In genomic region chr14:24617126-24617375, GRCm38 (mm10) we compare ENCODE assay signal across 14 mouse cellular contexts.
A peak's percentile ranks its signal among the peaks of the same experiment; 100 is the strongest.
DNase-seq lines count a peak whose midpoint lies in the region; ATAC-seq and TF ChIP-seq lines count a peak whose summit lies in the region.
"Had no signal": no experiment of that assay in that cellular context is flagged by ENCODE, and none has a peak within 500 bp of the region (broad histone marks: within the 10 kb centered on the region; RNA-seq: fewer than 3 reads in every experiment).

No protein-coding gene starts in this region.

- no peak overlapping the region for H3K4me3 ChIP-seq in left cerebral cortex, adult 2 months
- H3K4me3 ChIP-seq in forebrain, embryonic 15.5 days, result no peak overlapping the region
- peak overlapping the region; percentile 37 for H3K4me3 ChIP-seq in midbrain, embryonic 10.5 days
- H3K4me3 ChIP-seq in neural tube, embryonic 15.5 days (replicated peaks), result no peak overlapping the region
- H3K4me3 ChIP-seq: heart, adult 2 months; limb, embryonic 10.5 days had no signal

- H3K9ac ChIP-seq in forebrain, embryonic 15.5 days (replicated peaks), result peak overlapping the region; percentile 30
- H3K9ac ChIP-seq in neural tube, embryonic 15.5 days (replicated peaks), result peak overlapping the region; percentile 22; the same call in 1 of the 2 replicates
- H3K9ac ChIP-seq: liver, embryonic 14.5 days had no signal

- H3K4me2 ChIP-seq in forebrain, embryonic 15.5 days (replicated peaks), result peak overlapping the region; percentile 7
- peak overlapping the region; percentile 23 for H3K4me2 ChIP-seq in neural tube, embryonic 15.5 days

- no peaks in the 10 kb centered on the region for H3K9me3 ChIP-seq in forebrain, embryonic 15.5 days
- no peaks in the 10 kb centered on the region for H3K9me3 ChIP-seq in midbrain, embryonic 10.5 days (replicated peaks)
- no peaks in the 10 kb centered on the region for H3K9me3 ChIP-seq in neural tube, embryonic 15.5 days (replicated peaks)
- H3K9me3 ChIP-seq: limb, embryonic 10.5 days had no signal

- peak; percentile 1; the same call in 1 of the 2 replicates for ATAC-seq in forebrain, embryonic 15.5 days (replicated peaks)
- no peak for ATAC-seq in neural tube, embryonic 15.5 days (ENCODE audit: low FRiP score)

- no peaks in the 10 kb centered on the region for H3K36me3 ChIP-seq in forebrain, embryonic 15.5 days
- H3K36me3 ChIP-seq in midbrain, embryonic 10.5 days, result no peaks in the 10 kb centered on the region
- H3K36me3 ChIP-seq in neural tube, embryonic 15.5 days, result no peaks in the 10 kb centered on the region
- H3K36me3 ChIP-seq: limb, embryonic 10.5 days had no signal

- H3K4me1 ChIP-seq in forebrain, embryonic 15.5 days, result peaks cover 53% of the 10 kb centered on the region
- peaks cover 63% of the 10 kb centered on the region for H3K4me1 ChIP-seq in midbrain, embryonic 10.5 days
- peaks cover 43% of the 10 kb centered on the region for H3K4me1 ChIP-seq in neural tube, embryonic 15.5 days

- peak overlapping the region; percentile 82 for H3K27ac ChIP-seq in left cerebral cortex, adult 2 months
- peak overlapping the region; percentile 95 for H3K27ac ChIP-seq in forebrain, embryonic 15.5 days (replicated peaks)
- H3K27ac ChIP-seq in midbrain, embryonic 10.5 days (replicated peaks), result peak overlapping the region; percentile 95
- H3K27ac ChIP-seq in neural tube, embryonic 15.5 days (replicated peaks), result peak overlapping the region; percentile 95
- H3K27ac ChIP-seq: heart, adult 2 months; limb, embryonic 10.5 days; liver, embryonic 14.5 days had no signal

- intact Hi-C loops in left cerebral cortex, adult 2 months (cut with DNase I), result loop anchor here (2.0 kb wide), 1 partner anchor 38 kb away; no protein-coding TSS in a partner anchor

- WGBS in forebrain, embryonic 15.5 days, result 10% methylated on average over 3 of the region's 3 CpGs
- 12% methylated on average over 3 of the region's 3 CpGs for WGBS in midbrain, embryonic 10.5 days
- 9% methylated on average over 3 of the region's 3 CpGs for WGBS in neural tube, embryonic 15.5 days

- no peak for DNase-seq in left cerebral cortex, adult 2 months (ENCODE audit: extremely low spot score in 1 of 2, low spot score in 2 of 2)
- DNase-seq in left cerebral cortex, adult 18-20 months (ENCODE audit: low spot score in 2 of 2), result no peak
- DNase-seq in midbrain, embryonic 10.5 days (ENCODE audit: low spot score), result no peak
- DNase-seq in spleen, postnatal 10 days (ENCODE audit: low spot score in 2 of 2), result no peak
- DNase-seq in lung, adult 18-20 months, result no peak
- no peak for DNase-seq in thymus, postnatal 36 days
- DNase-seq: cerebellum, adult 9-11 months; heart, adult 2 months; heart, postnatal 36 days; lung, postnatal 36 days had no signal

- TF ChIP-seq CTCF in left cerebral cortex, adult 2 months (IDR thresholded peaks at IDR 0.05), result no peak

- H3K27me3 ChIP-seq in forebrain, embryonic 15.5 days, result no peaks in the 10 kb centered on the region
- H3K27me3 ChIP-seq in midbrain, embryonic 10.5 days (ENCODE audit: low read depth, poor library complexity, severe bottlenecking), result peaks cover 32% of the 10 kb centered on the region; the same call in 1 of the 2 replicates
- no peaks in the 10 kb centered on the region for H3K27me3 ChIP-seq in neural tube, embryonic 15.5 days (replicated peaks)
